Mouse (Mus musculus) cerebellum, adult 9-10 months (tissue): ENCODE results near the gene Abraxas2.

Source experiments
- DNase-seq: peaks from one replicate; pipeline ENCODE4 v3.0.0; 2022

Gene Abraxas2

GRCm38 (mm10) chr7:132900826-132901531, 42.0 kb downstream of the Abraxas2 start:
- DNase-seq, result no peak

GRCm38 (mm10) chr7:132903796-132904195, 44.8 kb downstream of the Abraxas2 start:
- DNase-seq, result no peak

GRCm38 (mm10) chr7:132921971-132922370, 62.9 kb downstream of the Abraxas2 start:
- no peak for DNase-seq

GRCm38 (mm10) chr7:132925227-132925626, 66.2 kb downstream of the Abraxas2 start:
- DNase-seq, result no peak

GRCm38 (mm10) chr7:132927201-132927600, 68.2 kb downstream of the Abraxas2 start:
- no peak for DNase-seq

- DNase-seq, result no peak
Observed at GRCm38 (mm10) chr7:132930055-132930454, 71.0 kb downstream of the Abraxas2 start.

- DNase-seq, result peak; percentile 99
Observed at GRCm38 (mm10) chr7:132930850-132931559, 72.0 kb downstream of the Abraxas2 start, which contains the start of gene Zranb1. Zranb1 (plus strand) TSS chr7:132931142.

GRCm38 (mm10) chr7:132931560-132932351, 72.7 kb downstream of the Abraxas2 start:
- peak; percentile 60 for DNase-seq

GRCm38 (mm10) chr7:132933331-132933730, 74.3 kb downstream of the Abraxas2 start:
- DNase-seq, result no peak
